Mouse (Mus musculus) adrenal gland (tissue): Measurements from ENCODE around the gene Zbtb40.

Experiments used
- intact Hi-C: fragments of 180-260 bp; cut with DNase I; formaldehyde crosslinking; loops from one replicate; pipeline ENCODE4 v1.15.1; 2025

Zbtb40 gene

GRCm38 (mm10) chr4:136981347-136981746 lies 67.3 kb downstream of the Zbtb40 start:
- intact Hi-C loops, result loop anchor here (5.0 kb wide), 1 partner anchor 86 kb away; no protein-coding TSS in a partner anchor

GRCm38 (mm10) chr4:136980921-136981320 lies 67.7 kb downstream of the Zbtb40 start:
- intact Hi-C loops, result loop anchor here (5.0 kb wide), 1 partner anchor 86 kb away; no protein-coding TSS in a partner anchor

DNA sequence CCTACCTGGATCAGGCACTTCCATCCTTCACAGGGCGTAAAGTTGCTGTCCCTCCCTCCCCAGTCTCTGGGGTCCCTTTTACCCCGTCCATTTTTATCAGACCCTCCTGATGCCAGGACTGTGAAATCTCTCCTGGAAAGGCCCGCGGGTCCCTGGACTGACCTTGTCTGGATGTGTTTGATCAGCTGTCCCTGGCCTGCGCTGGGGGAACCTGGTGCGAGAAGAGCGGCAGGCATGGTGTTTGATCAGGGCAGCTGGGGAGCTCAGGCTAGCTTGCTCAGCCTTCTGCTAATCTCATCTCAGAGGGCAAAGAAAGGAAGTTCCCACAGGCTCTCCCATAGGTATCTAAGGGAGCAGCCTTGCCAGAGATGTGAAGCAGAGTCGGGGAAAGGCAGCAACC lies 71.4 kb downstream of the Zbtb40 start:
- intact Hi-C loops, result no loop called here

DNA sequence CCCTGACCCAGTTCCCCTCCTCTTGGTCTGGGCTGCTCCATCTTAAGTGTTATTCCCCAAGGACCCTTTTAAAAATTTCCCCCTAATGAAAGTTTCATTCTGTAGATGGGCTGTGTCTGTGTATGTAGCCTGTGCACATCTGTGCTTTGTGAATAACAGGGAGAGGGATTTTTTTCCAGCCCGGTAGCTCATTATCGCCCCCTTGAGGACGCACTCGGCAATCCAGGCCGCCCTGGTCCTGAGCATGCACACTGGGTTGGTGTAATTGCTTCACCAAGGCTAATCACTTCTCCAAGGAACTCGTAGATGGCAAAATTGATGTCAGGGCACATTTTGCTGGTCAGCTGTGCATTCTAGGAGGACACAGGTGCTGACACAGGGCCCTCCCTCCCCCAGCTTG lies 77.7 kb downstream of the Zbtb40 start:
- intact Hi-C loops, result loop anchor here (5.0 kb wide), 2 partner anchors 44 to 64 kb away; no protein-coding TSS in a partner anchor

- intact Hi-C loops, result loop anchor here (5.0 kb wide), 2 partner anchors 42 to 62 kb away; no protein-coding TSS in a partner anchor
Measured at GRCm38 (mm10) chr4:136969503-136970276, 78.9 kb downstream of the Zbtb40 start.

GRCm38 (mm10) chr4:136969096-136969495 lies 79.5 kb downstream of the Zbtb40 start:
- intact Hi-C loops, result no loop called here

GRCm38 (mm10) chr4:136967511-136967910 lies 81.1 kb downstream of the Zbtb40 start:
- intact Hi-C loops, result no loop called here

GRCm38 (mm10) chr4:136966493-136967390 lies 81.9 kb downstream of the Zbtb40 start:
- intact Hi-C loops, result no loop called here

DNA sequence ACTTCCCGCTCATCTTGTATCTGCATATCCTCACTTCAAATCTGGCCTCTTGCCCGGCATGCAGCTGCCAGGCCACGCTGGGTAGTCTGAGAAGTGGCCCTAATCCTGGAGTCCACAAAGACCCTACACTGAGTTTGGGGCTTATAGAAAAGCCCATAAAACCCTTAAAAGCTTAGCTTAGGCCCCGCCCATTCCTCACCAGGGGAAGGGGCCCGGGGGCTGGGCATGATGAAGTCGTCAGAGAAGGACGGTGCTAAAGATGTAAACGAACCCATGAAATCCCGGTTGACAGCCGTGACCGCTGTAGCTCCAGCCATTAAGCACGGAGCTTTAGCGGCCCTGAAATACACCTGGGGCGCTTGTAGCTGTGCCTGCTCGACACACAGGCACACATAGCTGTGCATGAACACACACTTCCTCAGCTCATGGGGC lies 83.6 kb downstream of the Zbtb40 start:
- intact Hi-C loops, result no loop called here

DNA sequence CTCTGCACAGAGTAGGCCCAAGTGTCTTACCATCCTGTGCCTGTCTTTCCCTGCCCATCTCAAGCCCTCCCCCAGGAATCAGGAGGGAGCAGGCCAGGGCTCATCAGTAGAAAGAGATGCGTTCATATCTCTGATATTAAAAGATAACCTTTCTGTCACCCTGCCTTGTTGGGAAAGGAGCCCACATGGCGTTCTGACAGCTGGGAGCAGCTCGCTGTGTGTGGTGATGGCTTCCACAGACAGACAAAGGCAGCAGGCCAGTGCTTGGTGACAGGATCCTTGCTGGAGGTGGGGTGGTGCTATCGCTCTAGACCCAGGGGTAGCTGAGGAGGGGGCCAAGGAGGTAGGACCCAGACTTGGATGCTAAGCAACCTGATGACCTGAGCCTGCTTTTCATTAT lies 86.2 kb downstream of the Zbtb40 start:
- intact Hi-C loops, result no loop called here

DNA sequence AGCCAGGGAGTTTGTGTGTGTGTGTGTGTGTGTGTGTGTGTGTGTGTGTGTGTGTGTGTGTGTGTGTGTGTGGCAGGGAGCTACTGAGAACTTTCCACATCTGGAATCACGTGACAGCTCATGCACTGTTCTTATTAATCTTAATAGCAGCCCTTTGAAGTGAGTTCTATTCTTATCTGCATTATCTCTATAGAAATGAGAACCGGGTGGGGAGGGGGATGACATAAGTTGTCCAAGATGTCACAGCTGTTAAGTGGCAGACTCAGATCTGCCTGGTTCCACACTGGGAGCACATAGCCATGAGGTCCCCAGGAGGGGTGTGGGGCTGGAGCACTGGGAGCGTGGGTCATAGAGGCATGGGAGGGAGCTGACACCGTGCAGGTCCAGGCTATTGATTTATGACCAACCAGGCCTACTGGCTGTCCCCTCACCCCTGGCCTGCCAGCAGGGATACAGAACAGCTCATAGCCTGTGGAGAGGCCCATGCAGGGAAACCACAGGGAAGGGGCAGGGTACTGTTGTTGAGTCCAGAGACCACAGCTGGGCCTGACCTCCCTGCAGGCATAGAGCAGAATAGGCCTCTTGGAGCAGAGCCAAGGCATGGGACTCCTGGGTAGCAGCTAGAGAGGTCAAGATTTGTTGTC lies 86.8 kb downstream of the Zbtb40 start:
- intact Hi-C loops, result no loop called here

DNA sequence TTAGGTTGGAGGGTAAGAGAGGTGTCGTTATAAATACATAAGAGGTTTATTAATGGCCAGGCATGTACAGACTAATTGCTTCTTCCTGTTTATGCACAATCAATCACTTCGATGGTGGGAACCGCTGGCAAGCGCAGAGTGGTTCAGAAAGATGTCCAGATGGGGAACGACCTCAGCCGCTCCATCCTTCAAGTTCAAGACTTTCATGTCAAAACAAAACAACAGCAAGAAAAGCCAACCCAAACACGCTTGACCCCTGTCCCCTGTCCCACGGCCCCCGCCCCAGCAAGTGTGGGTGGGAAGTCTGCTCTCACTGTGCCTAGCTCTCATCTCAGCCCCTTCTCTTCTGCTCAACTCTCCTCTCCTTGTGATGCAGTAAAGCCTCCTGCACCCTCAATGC lies 88.0 kb downstream of the Zbtb40 start:
- intact Hi-C loops, result no loop called here

DNA sequence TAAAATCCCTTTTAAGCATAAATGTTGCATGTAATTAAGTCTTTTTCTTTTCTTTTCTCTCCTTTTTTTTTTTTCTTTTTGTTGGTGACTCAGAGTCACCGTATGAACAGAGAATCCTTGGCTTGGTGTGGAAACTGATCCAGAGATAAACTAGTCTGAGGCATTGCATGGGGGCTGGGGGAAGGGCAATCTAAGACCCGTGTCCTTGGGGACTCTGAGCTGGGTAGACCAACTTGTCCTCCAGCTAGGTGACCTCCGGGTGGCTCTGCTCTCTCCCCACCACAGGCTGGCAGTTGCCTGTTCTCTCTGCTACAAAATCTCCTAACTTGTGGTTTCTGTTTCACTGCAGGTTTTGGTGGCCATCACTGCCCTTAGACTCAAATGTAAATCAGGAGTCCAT lies 88.5 kb downstream of the Zbtb40 start:
- intact Hi-C loops, result no loop called here

DNA sequence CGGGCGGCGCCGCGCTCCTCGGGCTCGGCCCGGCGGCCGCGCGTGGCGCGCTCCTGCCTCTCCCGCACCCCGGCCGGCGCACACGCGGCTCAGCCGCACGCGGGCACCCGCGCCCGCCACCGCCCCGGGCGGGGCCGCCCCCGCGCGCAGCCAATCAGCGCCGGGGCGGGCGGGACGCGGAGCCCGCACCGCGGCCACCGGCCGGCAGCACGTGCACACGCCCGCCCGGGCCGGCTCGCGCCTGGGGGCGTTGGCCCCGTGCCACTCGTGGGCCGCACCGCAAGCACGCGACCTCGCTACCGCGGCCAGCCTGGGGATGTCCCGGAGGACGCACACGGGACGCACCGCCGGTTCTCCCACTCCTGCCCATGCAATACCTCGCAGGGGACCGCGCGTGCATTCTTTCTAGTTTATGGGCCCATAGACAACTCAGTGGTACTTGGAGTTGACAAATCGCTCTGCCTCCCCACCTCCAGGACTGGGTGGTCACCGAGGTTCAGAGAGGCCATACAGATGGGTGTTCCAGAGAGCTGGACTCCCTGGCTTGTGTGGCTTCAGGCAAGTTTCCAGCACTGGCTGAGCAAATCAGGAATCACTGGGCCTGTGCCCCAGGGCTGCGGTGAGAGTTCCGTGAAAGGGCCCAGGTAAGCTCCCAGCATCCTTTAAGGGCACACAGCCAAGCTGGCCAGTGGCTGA lies 91.7 kb downstream of the Zbtb40 start, which contains the start of gene Epha8:
TSS of gene Epha8 (minus strand) at position 66 of the 696 bp plus-strand sequence.
- intact Hi-C loops, result no loop called here

- intact Hi-C loops, result no loop called here
Measured at GRCm38 (mm10) chr4:136954562-136954961, 94.0 kb downstream of the Zbtb40 start.

GRCm38 (mm10) chr4:136949266-136949989 lies 99.2 kb downstream of the Zbtb40 start:
- intact Hi-C loops, result no loop called here

- intact Hi-C loops, result no loop called here
Measured at GRCm38 (mm10) chr4:136945397-136945796, 103.2 kb downstream of the Zbtb40 start.

- intact Hi-C loops, result no loop called here
Measured at GRCm38 (mm10) chr4:136944558-136945350, 103.8 kb downstream of the Zbtb40 start.

DNA sequence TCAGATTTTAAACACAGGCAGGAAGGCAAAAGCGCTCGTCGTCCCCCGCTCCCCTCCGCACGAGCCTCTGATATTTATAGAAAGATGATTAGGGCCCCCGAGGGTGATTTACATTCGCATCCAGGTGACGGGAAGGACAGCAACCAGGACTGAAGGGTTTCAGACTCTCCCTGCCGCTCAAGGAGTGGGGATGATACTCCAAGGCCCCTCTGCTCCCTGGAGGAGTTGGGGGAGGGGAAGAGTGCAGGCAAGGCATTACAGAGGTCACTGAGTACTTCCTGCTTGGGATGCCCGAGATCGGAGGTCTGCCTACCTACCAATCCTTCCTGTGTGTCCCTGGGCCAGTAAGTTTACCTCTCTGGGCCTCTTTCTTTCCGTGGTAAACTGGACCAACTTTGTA lies 105.4 kb downstream of the Zbtb40 start:
- intact Hi-C loops, result no loop called here
